Mouse (Mus musculus): Measurements from ENCODE around the gene Bet1l. TPM values are rescaled to one million over a fixed set of nuclear protein-coding genes. Genes with fewer than 3 reads are reported as not detected.

Bet1l gene
- total RNA-seq, 2 experiments from 2014 or later, result 23.0 to 25.2 TPM

DNA sequence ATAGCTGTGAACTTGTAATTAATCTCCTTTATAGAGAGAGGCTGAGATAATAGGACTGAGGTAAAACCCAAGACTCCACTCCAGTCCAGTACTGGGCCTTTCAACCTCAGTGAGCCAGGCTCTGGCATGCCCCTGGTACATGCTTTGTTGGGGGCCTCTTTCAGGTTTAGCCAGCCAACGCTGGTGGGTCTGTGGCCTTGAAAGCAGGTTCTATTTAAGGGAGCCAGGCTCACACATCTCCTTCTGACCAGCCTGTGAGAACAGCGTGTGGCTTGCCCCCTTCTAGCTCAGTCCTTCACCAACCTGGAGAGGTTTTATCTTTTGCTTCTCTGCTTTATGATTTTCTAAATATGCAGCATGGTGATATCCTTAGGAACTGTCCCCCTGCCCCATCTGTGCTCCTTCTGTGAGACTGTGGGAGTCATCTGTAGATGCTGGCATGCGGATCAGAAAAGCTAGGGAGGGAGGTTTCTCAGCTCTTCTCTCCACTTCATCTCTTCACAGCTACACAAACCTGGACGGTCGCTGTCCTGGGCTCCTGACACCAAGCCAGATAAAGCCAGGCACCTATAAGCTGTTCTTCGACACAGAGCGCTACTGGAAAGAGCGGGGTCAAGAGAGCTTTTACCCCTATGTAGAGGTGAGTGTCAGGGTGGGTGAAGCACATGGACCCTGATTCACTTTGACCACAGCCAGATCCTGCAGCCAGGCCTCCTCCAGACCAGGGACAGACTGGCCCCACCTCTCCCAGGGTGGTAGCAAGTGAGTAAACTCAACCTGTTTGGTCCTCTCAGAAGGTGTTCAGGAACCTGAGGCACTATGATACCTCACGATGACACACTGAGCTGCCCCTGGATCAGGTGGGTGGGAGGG is 20.9 kb downstream of the Bet1l start:
- intact Hi-C loops (cut with DNase I), result no loop called here
- no peak for DNase-seq

DNA sequence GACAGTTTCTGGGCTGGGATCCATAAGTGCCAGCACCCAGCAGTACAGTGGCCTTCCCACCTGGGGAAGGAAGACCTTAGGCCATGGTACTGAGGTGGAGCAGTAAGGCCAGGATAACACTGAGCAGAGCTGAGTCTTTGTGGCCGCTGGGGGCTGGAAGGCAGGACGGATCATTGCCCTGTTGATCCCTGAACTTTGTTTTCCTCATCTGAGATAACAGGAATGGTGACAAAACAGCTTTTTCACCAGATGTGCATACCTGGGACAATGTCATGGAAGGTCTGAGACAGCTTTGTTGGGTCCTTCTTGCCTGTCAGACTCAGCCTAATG is 21.7 kb downstream of the Bet1l start:
- DNase-seq, result no peak
- intact Hi-C loops (cut with DNase I), result no loop called here

GRCm38 (mm10) chr7:140834968-140835757 is 22.2 kb downstream of the Bet1l start, which contains the start of gene Urah:
TSS of gene Urah (plus strand) at chr7:140835018.
- intact Hi-C loops (cut with DNase I), result no loop called here
- no peak for DNase-seq

DNA sequence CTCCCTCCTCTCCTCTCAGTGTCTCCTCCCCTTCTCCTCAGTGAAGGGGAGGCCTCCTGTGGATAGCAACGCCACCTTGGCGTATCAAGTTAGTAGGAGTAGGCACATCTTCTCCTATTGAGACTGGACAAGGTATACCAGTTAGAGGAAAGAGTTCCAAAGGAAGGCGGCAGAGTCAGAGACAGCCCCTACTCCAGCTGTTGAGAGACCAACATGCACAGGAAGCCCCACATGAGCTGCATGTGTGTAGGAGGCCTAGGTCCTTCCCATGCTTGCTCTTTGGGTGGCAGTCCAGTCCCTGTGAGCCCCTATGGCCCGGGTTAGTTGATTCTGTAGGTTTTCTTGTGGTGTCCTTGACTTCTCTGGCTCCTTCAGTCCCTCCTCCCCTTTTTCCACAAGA is 24.0 kb downstream of the Bet1l start:
- DNase-seq, result no peak
- intact Hi-C loops (cut with DNase I), result no loop called here

DNA sequence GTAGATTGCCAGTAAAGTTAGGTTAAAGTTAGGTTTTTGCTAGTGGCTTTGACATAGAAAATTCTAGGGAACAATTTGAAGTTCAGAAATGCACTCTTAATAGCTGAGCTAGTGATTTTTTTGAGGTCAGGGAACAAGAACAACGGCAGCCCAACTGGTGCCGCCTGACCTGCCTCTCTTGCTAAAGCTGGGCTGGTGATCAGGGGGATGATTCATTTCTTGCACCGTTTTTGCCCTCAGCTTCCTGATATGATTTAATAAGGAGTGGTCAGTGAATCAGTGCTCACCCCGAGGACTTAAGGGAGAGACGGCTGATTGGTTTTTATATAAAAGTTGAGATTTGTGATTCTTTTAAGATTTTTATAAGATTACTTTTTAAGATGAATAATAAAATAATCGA is 25.9 kb downstream of the Bet1l start:
- no peak for DNase-seq
- intact Hi-C loops (cut with DNase I), result no loop called here

DNA sequence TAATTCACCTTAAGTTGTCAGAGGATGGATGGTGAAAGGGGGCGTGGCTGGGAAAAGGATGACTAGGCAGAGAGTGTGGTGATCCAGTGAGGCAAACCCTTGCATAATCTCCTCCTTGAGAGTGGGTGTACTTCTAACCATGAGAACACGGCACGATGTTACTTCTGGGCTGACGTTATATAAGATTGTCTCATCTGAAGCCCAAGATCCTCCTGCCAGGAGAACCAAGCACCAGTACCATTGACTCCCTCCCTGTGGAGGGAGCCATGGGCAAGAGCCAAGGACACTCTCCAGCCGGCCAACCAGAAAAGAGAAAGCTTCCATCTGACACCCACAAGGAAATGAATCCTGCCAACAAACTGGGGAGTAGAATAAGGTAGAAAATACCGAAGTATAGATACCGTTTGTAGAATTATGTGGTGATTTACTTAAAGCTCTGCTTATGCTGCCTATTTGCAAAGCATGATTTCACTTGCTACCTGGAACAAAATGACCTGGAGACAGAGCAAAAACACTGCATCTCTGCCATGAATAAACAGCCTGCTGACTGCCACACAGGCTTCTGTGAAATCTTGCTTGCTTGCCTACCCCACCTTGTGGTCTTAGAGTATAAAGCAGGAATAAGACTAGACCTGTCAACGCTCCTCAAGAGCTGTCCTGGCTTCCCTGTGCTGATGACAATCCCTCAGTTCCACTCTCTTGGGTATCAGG is 29.1 kb downstream of the Bet1l start:
- peak; percentile 20 for DNase-seq
- intact Hi-C loops (cut with DNase I), result loop anchor here (10.0 kb wide), 1 partner anchor 754 kb away; no protein-coding TSS in a partner anchor

DNA sequence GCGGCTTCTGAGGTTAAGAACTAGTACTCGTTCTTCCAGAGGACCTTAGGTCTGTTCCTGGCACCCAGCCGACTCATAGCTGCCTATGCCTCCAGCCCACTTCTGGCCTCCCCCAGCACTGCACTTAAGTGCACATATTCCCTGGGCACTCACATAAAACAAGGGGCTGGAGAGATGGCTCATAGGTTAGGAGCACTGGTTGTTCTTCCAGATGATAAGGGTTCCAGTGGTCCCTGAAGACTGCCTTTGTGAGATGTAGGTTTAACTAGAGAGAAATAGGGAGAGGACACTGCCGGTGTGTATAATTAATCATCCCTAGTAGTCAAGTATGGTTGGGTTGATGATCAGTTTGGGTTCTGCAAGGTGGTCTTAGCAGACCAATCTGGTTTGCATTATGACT is 34.6 kb downstream of the Bet1l start:
- no peak for DNase-seq
- intact Hi-C loops (cut with DNase I), result loop anchor here (10.0 kb wide), 1 partner anchor 748 kb away; no protein-coding TSS in a partner anchor

DNA sequence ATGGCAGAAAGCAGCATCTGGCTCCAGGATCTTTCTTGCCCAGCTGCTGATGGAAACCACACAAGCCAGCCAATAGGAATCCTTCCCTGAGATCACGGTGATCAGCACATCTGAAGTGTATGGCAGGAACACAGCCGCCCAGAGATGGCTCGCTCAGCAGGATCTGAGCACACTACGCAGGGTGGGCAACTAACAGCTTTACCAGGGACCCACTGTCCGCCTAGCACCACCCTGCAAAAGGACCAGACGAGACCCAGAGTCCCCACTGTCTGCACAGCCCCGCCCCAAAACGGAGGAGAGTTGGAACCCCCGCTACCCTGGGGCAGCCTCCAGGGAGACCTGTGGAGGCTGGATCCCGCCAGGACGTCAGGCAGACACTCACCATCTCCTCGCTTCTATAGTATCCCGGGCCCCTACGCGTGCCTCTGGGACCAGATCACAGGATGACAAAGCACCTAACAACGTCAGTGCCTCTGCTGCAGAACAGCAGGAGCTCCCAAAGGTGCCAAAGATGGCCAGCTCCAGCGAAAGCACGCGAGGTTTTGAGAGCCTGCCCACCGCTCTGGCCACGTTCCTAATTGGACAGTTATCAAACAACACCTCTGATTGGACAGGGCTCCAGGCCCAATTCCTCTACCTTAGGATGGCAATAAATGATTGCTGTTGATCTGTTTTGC is 35.6 kb downstream of the Bet1l start, which contains the start of gene Zfp941:
TSS of gene Zfp941 (minus strand) at position 526 of the 677 bp plus-strand sequence.
- intact Hi-C loops (cut with DNase I), result loop anchor here (10.0 kb wide), 1 partner anchor 747 kb away; no protein-coding TSS in a partner anchor
- peak; percentile 75 for DNase-seq

GRCm38 (mm10) chr7:140821305-140821652 is 36.1 kb downstream of the Bet1l start:
- DNase-seq, result no peak
- intact Hi-C loops (cut with DNase I), result loop anchor here (10.0 kb wide), 1 partner anchor 746 kb away; no protein-coding TSS in a partner anchor

DNA sequence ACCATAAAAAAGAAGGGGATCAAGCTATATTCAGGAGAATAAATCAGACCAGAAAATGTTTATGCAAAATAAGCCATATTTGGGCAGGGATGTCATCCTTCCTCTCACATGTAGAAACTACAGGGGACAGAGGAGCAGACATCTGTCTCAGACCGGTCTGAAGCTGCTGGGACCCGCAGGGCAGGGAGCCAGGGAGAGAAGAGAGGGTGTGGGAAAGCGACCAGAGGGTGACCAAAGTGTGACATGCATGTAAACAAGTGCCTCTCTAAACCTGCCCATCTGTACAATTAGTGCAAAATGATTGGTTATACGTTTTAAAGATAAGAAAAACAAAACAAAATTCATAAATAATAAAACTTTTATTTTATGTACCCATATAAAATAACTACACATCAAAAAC is 37.2 kb downstream of the Bet1l start:
- DNase-seq, result peak; percentile 51
- intact Hi-C loops (cut with DNase I), result loop anchor here (10.0 kb wide), 1 partner anchor 745 kb away; no protein-coding TSS in a partner anchor

GRCm38 (mm10) chr7:140812850-140813249 is 44.5 kb downstream of the Bet1l start:
- DNase-seq, result no peak
- intact Hi-C loops (cut with DNase I), result no loop called here

GRCm38 (mm10) chr7:140811714-140812113 is 45.7 kb downstream of the Bet1l start:
- DNase-seq, result peak; percentile 46
- intact Hi-C loops (cut with DNase I), result no loop called here

- DNase-seq, result no peak
- intact Hi-C loops (cut with DNase I), result no loop called here
Measured at GRCm38 (mm10) chr7:140810496-140810895, 46.9 kb downstream of the Bet1l start.

DNA sequence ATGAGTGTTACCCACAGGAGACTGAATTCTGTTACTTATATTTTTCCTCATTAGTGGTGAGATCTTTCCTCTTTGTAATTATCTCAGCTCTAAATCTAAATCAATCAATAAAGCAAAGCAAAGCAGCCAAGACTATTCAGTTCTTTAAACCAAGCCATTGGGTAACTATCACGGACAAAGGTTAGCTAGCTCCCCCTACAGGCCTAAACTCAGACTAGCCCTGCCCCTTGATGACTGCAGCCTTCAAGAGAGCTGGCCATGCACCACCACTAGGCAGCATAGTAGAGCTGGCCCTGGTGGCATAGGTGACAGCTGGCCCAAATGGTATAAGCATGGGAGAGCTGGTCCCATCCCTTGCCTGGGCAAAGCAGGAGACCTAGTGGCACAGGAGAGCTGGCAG is 51.7 kb downstream of the Bet1l start:
- intact Hi-C loops (cut with DNase I), result no loop called here

More for the DNA sequence above, 51.7 kb downstream of the Bet1l start:
- DNase-seq, result peak; percentile 25

Other genes starting within 250 kb of the Bet1l start
- not detected for gene Olfr61, start 228.6 kb downstream of the Bet1l start, total RNA-seq (2021)
- gene Olfr53, start 211.1 kb downstream of the Bet1l start, total RNA-seq (2021), result not detected
- under 1 TPM; 0.02 to 0.08 TPM for gene Olfr539, start 197.6 kb downstream of the Bet1l start, total RNA-seq (2021)
- gene Olfr45, start 175.6 kb downstream of the Bet1l start, total RNA-seq (2021), result under 1 TPM; 0.06 to 0.08 TPM
- not detected for gene Olfr541, start 160.3 kb downstream of the Bet1l start, total RNA-seq (2021)
- gene Cyp2e1, start 93.8 kb downstream of the Bet1l start, total RNA-seq (2021), result not detected
- gene Syce1, start 69.7 kb downstream of the Bet1l start, total RNA-seq (2021), result under 1 TPM in 1 of 2 experiments, not detected in 1; 0.24 TPM
- gene Zfp941, start 35.4 kb downstream of the Bet1l start, total RNA-seq (2021), result 10 to 100 TPM; 10.9 to 15.0 TPM
- gene Urah, start 22.6 kb downstream of the Bet1l start, total RNA-seq (2021), result not detected
- not detected for gene Scgb1c1, start 12.0 kb downstream of the Bet1l start, total RNA-seq (2021)
- not detected for gene Odf3, start 9.8 kb downstream of the Bet1l start, total RNA-seq (2021)
- gene Gm45785, start 1.2 kb downstream of the Bet1l start, total RNA-seq (2021), result 1 to 10 TPM; 1.4 TPM
- 100 to 1,000 TPM in 1 of 2 experiments, 10 to 100 TPM in 1; 93.4 to 112 TPM for gene Ric8a, start 620 bp downstream of the Bet1l start, total RNA-seq (2021)
- 100 to 1,000 TPM; 155 to 165 TPM for gene Psmd13, start 24.4 kb upstream of the Bet1l start, total RNA-seq (2021)
- 10 to 100 TPM; 26.0 to 31.3 TPM for gene Sirt3, start 24.7 kb upstream of the Bet1l start, total RNA-seq (2021)
- gene Cox8b, start 42.9 kb upstream of the Bet1l start, total RNA-seq (2021), result not detected
- gene Nlrp6, start 63.3 kb upstream of the Bet1l start, total RNA-seq (2021), result under 1 TPM; 0.54 to 0.70 TPM
- gene Pgghg, start 83.8 kb upstream of the Bet1l start, total RNA-seq (2021), result 1 to 10 TPM; 3.1 to 4.0 TPM
- not detected for gene Ifitm5, start 92.7 kb upstream of the Bet1l start, total RNA-seq (2021)
- not detected for gene Gm45717, start 98.4 kb upstream of the Bet1l start, total RNA-seq (2021)
- 10 to 100 TPM; 36.6 to 45.9 TPM for gene Ifitm2, start 98.4 kb upstream of the Bet1l start, total RNA-seq (2021)
- 1 to 10 TPM; 2.8 to 5.4 TPM for gene Ifitm1, start 109.6 kb upstream of the Bet1l start, total RNA-seq (2021)
- 10 to 100 TPM in 1 of 2 experiments, 1 to 10 TPM in 1; 8.9 to 12.8 TPM for gene Ifitm3, start 153.2 kb upstream of the Bet1l start, total RNA-seq (2021)
- gene Ifitm6, start 160.3 kb upstream of the Bet1l start, total RNA-seq (2021), result not detected
- gene Gm17387, start 171.6 kb upstream of the Bet1l start, total RNA-seq (2021), result not detected
- gene B4galnt4, start 203.5 kb upstream of the Bet1l start, total RNA-seq (2021), result 100 to 1,000 TPM; 132 to 150 TPM
- gene Pkp3, start 220.6 kb upstream of the Bet1l start, total RNA-seq (2021), result not detected
- gene Sigirr, start 243.0 kb upstream of the Bet1l start, total RNA-seq (2021), result 1 to 10 TPM; 2.8 to 2.9 TPM